Mouse (Mus musculus) ES-E14 (cell line): Measurements from ENCODE around the gene Fer. TPM values are rescaled to one million over a fixed set of nuclear protein-coding genes. Genes with fewer than 3 reads are reported as not detected.
A peak's percentile ranks its signal among the peaks of the same experiment; 100 is the strongest.

Source experiments
- DNase-seq: peaks from one replicate; pipeline ENCODE4 v3.0.0-alpha.2; 2013; ENCODE audit warnings: low read depth, low spot score
- H3K27ac ChIP-seq: 2 replicates; pipeline ENCODE4 v1.5.1; 2012; ENCODE audit warnings: low read depth, mild to moderate bottlenecking, low read length, moderate library complexity, mixed read lengths; ENCODE audit not compliant: poor library complexity, insufficient read depth, severe bottlenecking
- H3K36me3 ChIP-seq: 2 replicates; pipeline ENCODE4 v1.6.1; 2012; ENCODE audit warnings: mild to moderate bottlenecking, low read length, moderate library complexity, mixed read lengths; ENCODE audit not compliant: control insufficient read depth, poor library complexity, insufficient read depth, severe bottlenecking
- H3K4me1 ChIP-seq, 2 experiments: fragments of 150-350 bp in 1 of 2; sonication (generic) in 1 of 2; 2 replicates each; pipeline ENCODE4 v1.6.1; 2012; ENCODE audit warnings: low read length in 2 of 2, mild to moderate bottlenecking in 1 of 2, mixed read lengths in 1 of 2; ENCODE audit not compliant: control insufficient read depth in 2 of 2, insufficient read depth in 2 of 2, poor library complexity in 1 of 2
- H3K4me3 ChIP-seq, 2 experiments: fragments of 150-350 bp in 1 of 2; sonication (generic) in 1 of 2; 2 replicates each; pipeline ENCODE4 v1.5.1; 2012; ENCODE audit warnings: low read length in 2 of 2, low read depth in 1 of 2, mild to moderate bottlenecking in 1 of 2, mixed read lengths in 1 of 2; ENCODE audit not compliant: insufficient read depth in 1 of 2, poor library complexity in 1 of 2, severe bottlenecking in 1 of 2
- H3K9ac ChIP-seq: 2 replicates; pipeline ENCODE4 v1.6.1; 2012; ENCODE audit warnings: low read depth, mild to moderate bottlenecking, low read length, mixed read lengths; ENCODE audit not compliant: poor library complexity, insufficient read depth, severe bottlenecking
- H3K9me3 ChIP-seq: fragments of 150-350 bp; sonication (generic); 2 replicates; pipeline ENCODE4 v1.6.1; 2012; ENCODE audit warnings: low read depth, mild to moderate bottlenecking, low read length; ENCODE audit not compliant: control insufficient read depth, insufficient read depth
- CHD2 ChIP-seq: IDR thresholded peaks from 2 replicates; pipeline ENCODE4 v1.6.1; 2014; ENCODE audit warnings: mild to moderate bottlenecking, low read depth, low read length, inconsistent platforms
- HCFC1 ChIP-seq: IDR thresholded peaks from 2 replicates; pipeline ENCODE4 v1.6.1; 2012; ENCODE audit warnings: low read length, inconsistent platforms, borderline replicate concordance; ENCODE audit not compliant: insufficient read depth
- MAFK ChIP-seq: IDR thresholded peaks from 2 replicates; pipeline ENCODE4 v1.6.1; 2014; ENCODE audit warnings: mild to moderate bottlenecking, low read depth, low read length, inconsistent platforms; ENCODE audit not compliant: insufficient read depth
- ZC3H11A ChIP-seq: IDR thresholded peaks from 2 replicates; pipeline ENCODE4 v1.6.1; 2012; ENCODE audit warnings: low read depth, mild to moderate bottlenecking, inconsistent platforms, low read length, borderline replicate concordance
- ZNF384 ChIP-seq: IDR thresholded peaks from 2 replicates; pipeline ENCODE4 v1.6.1; 2012; ENCODE audit warnings: low read depth, low read length, inconsistent platforms
- in situ Hi-C, 2 experiments: fragments of 600-800 bp; cut with MboI; formaldehyde crosslinking; loops; one replicate each; pipeline ENCODE4 v1.15.1; 2025; ENCODE audit warnings: low sequenced_read_pairs in 2 of 2, inconsistent platforms in 1 of 2; ENCODE audit not compliant: unreplicated experiment in 2 of 2
- total RNA-seq: library from RNA; depleted of rRNA; stranded (reverse); fragments of 300-350 nt; gene quantifications from 2 replicates; pipeline ENCODE4 v1.2.3, GENCODE M21; 2012

Fer gene
- total RNA-seq, 1 experiment: 14.2 TPM

GRCm38 (mm10) chr17:63862399-63862798 lies 463 bp upstream of the Fer start:
- peaks cover 0 to 4% of the 10 kb centered on the region in 2 experiments; a peak in 1 of 4 replicates for H3K4me1 ChIP-seq
- no peaks in the 10 kb centered on the region for H3K36me3 ChIP-seq
- TF ChIP-seq MAFK: no peak
- TF ChIP-seq ZC3H11A: no peak
- H3K4me3 ChIP-seq: no peak overlapping the region
- H3K9me3 ChIP-seq: no peaks in the 10 kb centered on the region
- no peak for DNase-seq
- H3K9ac ChIP-seq: no peak overlapping the region
- in situ Hi-C loops: no loop called here
- no peak overlapping the region for H3K27ac ChIP-seq

GRCm38 (mm10) chr17:63863647-63864149 lies 836 bp downstream of the Fer start, which contains the start of gene A930002H24Rik:
TSS of gene A930002H24Rik (minus strand) at chr17:63863791.
- in situ Hi-C loops: no loop called here

GRCm38 (mm10) chr17:63864171-63864571 lies 1.3 kb downstream of the Fer start:
- peak overlapping the region; percentile 80 for H3K9ac ChIP-seq
- H3K27ac ChIP-seq: no peak overlapping the region; the same call in 1 of the 2 replicates
- H3K4me1 ChIP-seq: peaks cover 0 to 4% of the 10 kb centered on the region in 2 experiments; a peak in 1 of 4 replicates
- peak overlapping the region; percentile 83 to 97 for H3K4me3 ChIP-seq
- in situ Hi-C loops: no loop called here
- TF ChIP-seq ZC3H11A: no peak
- H3K9me3 ChIP-seq: no peaks in the 10 kb centered on the region
- H3K36me3 ChIP-seq: no peaks in the 10 kb centered on the region
- no peak for DNase-seq

More at GRCm38 (mm10) chr17:63863647-63864149, 836 bp downstream of the Fer start, which contains the start of gene A930002H24Rik:
- H3K9ac ChIP-seq: peak within 1 kb of the TSS; percentile 80
- peak within 1 kb of the TSS; percentile 83 to 97 for H3K4me3 ChIP-seq
- peak; percentile 96 for DNase-seq
- peaks cover 0 to 4% of the 10 kb centered on the region in 2 experiments; a peak in 1 of 4 replicates for H3K4me1 ChIP-seq
- no peaks in the 10 kb centered on the region for H3K9me3 ChIP-seq
- H3K27ac ChIP-seq: no peak within 1 kb of the TSS; the same call in 1 of the 2 replicates
- H3K36me3 ChIP-seq: no peaks in the 10 kb centered on the region
- TF ChIP-seq HCFC1 (no peak), ZC3H11A (no peak), CHD2 (peak; percentile 75), ZNF384 (no peak), MAFK (no peak)

GRCm38 (mm10) chr17:63871773-63872172 lies 8.9 kb downstream of the Fer start:
- in situ Hi-C loops: no loop called here
- Histone ChIP-seq H3K4me1 (no peaks in the 10 kb centered on the region), H3K4me3 (no peak overlapping the region), H3K27ac (no peak overlapping the region), H3K36me3 (no peaks in the 10 kb centered on the region), H3K9me3 (no peaks in the 10 kb centered on the region), H3K9ac (no peak overlapping the region)
- TF ChIP-seq CHD2 (no peak), ZNF384 (no peak), HCFC1 (no peak), ZC3H11A (no peak), MAFK (no peak)
- DNase-seq: no peak

GRCm38 (mm10) chr17:63878889-63879288 lies 16.0 kb downstream of the Fer start:
- TF ChIP-seq MAFK (no peak), ZNF384 (no peak), CHD2 (no peak), ZC3H11A (no peak), HCFC1 (no peak)
- H3K4me3 ChIP-seq: no peak overlapping the region
- H3K27ac ChIP-seq: no peak overlapping the region
- no peaks in the 10 kb centered on the region for H3K4me1 ChIP-seq
- no peaks in the 10 kb centered on the region for H3K36me3 ChIP-seq
- H3K9ac ChIP-seq: no peak overlapping the region
- H3K9me3 ChIP-seq: no peaks in the 10 kb centered on the region
- in situ Hi-C loops: no loop called here
- DNase-seq: no peak
